Mouse (Mus musculus): ENCODE measurements around the gene Zfp991. TPM values are rescaled to one million over a fixed set of nuclear protein-coding genes. Genes with fewer than 3 reads are reported as not detected.
"Not testable (repeated sequence)": the region's sequence is repeated elsewhere in the genome, so short reads cannot be mapped to it uniquely, and the experiment has no call there.

The Zfp991 gene
- polyA plus RNA-seq, 1 experiment, result 0.09 TPM

- not testable (repeated sequence) for H3K79me3 ChIP-seq (ENCODE audit: low read depth); H3K79me2 ChIP-seq (ENCODE audit: control insufficient read depth, insufficient read depth); H3K4me3 ChIP-seq (ENCODE audit: insufficient read depth, poor library complexity, severe bottlenecking); H3ac ChIP-seq (ENCODE audit: control insufficient read depth, insufficient read length, low read depth); H3K36me3 ChIP-seq (ENCODE audit: control insufficient read depth, insufficient read depth); H3K27me3 ChIP-seq (ENCODE audit: control insufficient read depth, insufficient read depth, insufficient read length)
Measured at GRCm38 (mm10) chr4:147187283-147187965, 55.6 kb downstream of the Zfp991 start.

GRCm38 (mm10) chr4:147195186-147195585 lies 63.3 kb downstream of the Zfp991 start:
- H3K4me3 ChIP-seq (ENCODE audit: insufficient read depth, poor library complexity, severe bottlenecking); H3ac ChIP-seq (ENCODE audit: control insufficient read depth, insufficient read length, low read depth); H3K36me3 ChIP-seq (ENCODE audit: control insufficient read depth, insufficient read depth); H3K27me3 ChIP-seq (ENCODE audit: control insufficient read depth, insufficient read depth, insufficient read length); H3K79me3 ChIP-seq (ENCODE audit: low read depth); H3K79me2 ChIP-seq (ENCODE audit: control insufficient read depth, insufficient read depth): not testable (repeated sequence)

- not testable (repeated sequence) for H3ac ChIP-seq (ENCODE audit: control insufficient read depth, insufficient read length, low read depth); H3K36me3 ChIP-seq (ENCODE audit: control insufficient read depth, insufficient read depth); H3K27me3 ChIP-seq (ENCODE audit: control insufficient read depth, insufficient read depth, insufficient read length); H3K4me3 ChIP-seq (ENCODE audit: insufficient read depth, poor library complexity, severe bottlenecking); H3K79me2 ChIP-seq (ENCODE audit: control insufficient read depth, insufficient read depth); H3K79me3 ChIP-seq (ENCODE audit: low read depth)
Measured at GRCm38 (mm10) chr4:147197210-147197609, 65.4 kb downstream of the Zfp991 start.

GRCm38 (mm10) chr4:147199055-147199750 lies 67.4 kb downstream of the Zfp991 start:
- not testable (repeated sequence) for H3K79me2 ChIP-seq (ENCODE audit: control insufficient read depth, insufficient read depth); H3K4me3 ChIP-seq (ENCODE audit: insufficient read depth, poor library complexity, severe bottlenecking); H3K27me3 ChIP-seq (ENCODE audit: control insufficient read depth, insufficient read depth, insufficient read length); H3K36me3 ChIP-seq (ENCODE audit: control insufficient read depth, insufficient read depth); H3ac ChIP-seq (ENCODE audit: control insufficient read depth, insufficient read length, low read depth); H3K79me3 ChIP-seq (ENCODE audit: low read depth)

- not testable (repeated sequence) for H3ac ChIP-seq (ENCODE audit: control insufficient read depth, insufficient read length, low read depth); H3K27me3 ChIP-seq (ENCODE audit: control insufficient read depth, insufficient read depth, insufficient read length); H3K79me3 ChIP-seq (ENCODE audit: low read depth); H3K79me2 ChIP-seq (ENCODE audit: control insufficient read depth, insufficient read depth); H3K36me3 ChIP-seq (ENCODE audit: control insufficient read depth, insufficient read depth); H3K4me3 ChIP-seq (ENCODE audit: insufficient read depth, poor library complexity, severe bottlenecking)
Measured at GRCm38 (mm10) chr4:147201920-147202660, 70.3 kb downstream of the Zfp991 start.

- not testable (repeated sequence) for H3K79me2 ChIP-seq (ENCODE audit: control insufficient read depth, insufficient read depth); H3K4me3 ChIP-seq (ENCODE audit: insufficient read depth, poor library complexity, severe bottlenecking); H3ac ChIP-seq (ENCODE audit: control insufficient read depth, insufficient read length, low read depth); H3K36me3 ChIP-seq (ENCODE audit: control insufficient read depth, insufficient read depth); H3K27me3 ChIP-seq (ENCODE audit: control insufficient read depth, insufficient read depth, insufficient read length); H3K79me3 ChIP-seq (ENCODE audit: low read depth)
Measured at GRCm38 (mm10) chr4:147212182-147212928, 80.5 kb downstream of the Zfp991 start.

GRCm38 (mm10) chr4:147214233-147214632 lies 82.4 kb downstream of the Zfp991 start:
- H3ac ChIP-seq (ENCODE audit: control insufficient read depth, insufficient read length, low read depth); H3K4me3 ChIP-seq (ENCODE audit: insufficient read depth, poor library complexity, severe bottlenecking); H3K27me3 ChIP-seq (ENCODE audit: control insufficient read depth, insufficient read depth, insufficient read length); H3K79me3 ChIP-seq (ENCODE audit: low read depth); H3K36me3 ChIP-seq (ENCODE audit: control insufficient read depth, insufficient read depth); H3K79me2 ChIP-seq (ENCODE audit: control insufficient read depth, insufficient read depth): not testable (repeated sequence)

GRCm38 (mm10) chr4:147217676-147218075 lies 85.8 kb downstream of the Zfp991 start:
- not testable (repeated sequence) for H3K79me3 ChIP-seq (ENCODE audit: low read depth); H3K36me3 ChIP-seq (ENCODE audit: control insufficient read depth, insufficient read depth); H3K79me2 ChIP-seq (ENCODE audit: control insufficient read depth, insufficient read depth); H3K27me3 ChIP-seq (ENCODE audit: control insufficient read depth, insufficient read depth, insufficient read length); H3K4me3 ChIP-seq (ENCODE audit: insufficient read depth, poor library complexity, severe bottlenecking); H3ac ChIP-seq (ENCODE audit: control insufficient read depth, insufficient read length, low read depth)

GRCm38 (mm10) chr4:147219319-147220070 lies 87.7 kb downstream of the Zfp991 start:
- not testable (repeated sequence) for H3K79me3 ChIP-seq (ENCODE audit: low read depth); H3K4me3 ChIP-seq (ENCODE audit: insufficient read depth, poor library complexity, severe bottlenecking); H3K27me3 ChIP-seq (ENCODE audit: control insufficient read depth, insufficient read depth, insufficient read length); H3K79me2 ChIP-seq (ENCODE audit: control insufficient read depth, insufficient read depth); H3K36me3 ChIP-seq (ENCODE audit: control insufficient read depth, insufficient read depth); H3ac ChIP-seq (ENCODE audit: control insufficient read depth, insufficient read length, low read depth)

- not testable (repeated sequence) for H3ac ChIP-seq (ENCODE audit: control insufficient read depth, insufficient read length, low read depth); H3K79me2 ChIP-seq (ENCODE audit: control insufficient read depth, insufficient read depth); H3K79me3 ChIP-seq (ENCODE audit: low read depth); H3K36me3 ChIP-seq (ENCODE audit: control insufficient read depth, insufficient read depth); H3K27me3 ChIP-seq (ENCODE audit: control insufficient read depth, insufficient read depth, insufficient read length); H3K4me3 ChIP-seq (ENCODE audit: insufficient read depth, poor library complexity, severe bottlenecking)
Measured at GRCm38 (mm10) chr4:147220226-147220625, 88.4 kb downstream of the Zfp991 start.

- not testable (repeated sequence) for H3K79me3 ChIP-seq (ENCODE audit: low read depth); H3K4me3 ChIP-seq (ENCODE audit: insufficient read depth, poor library complexity, severe bottlenecking); H3K36me3 ChIP-seq (ENCODE audit: control insufficient read depth, insufficient read depth); H3K27me3 ChIP-seq (ENCODE audit: control insufficient read depth, insufficient read depth, insufficient read length); H3K79me2 ChIP-seq (ENCODE audit: control insufficient read depth, insufficient read depth); H3ac ChIP-seq (ENCODE audit: control insufficient read depth, insufficient read length, low read depth)
Measured at GRCm38 (mm10) chr4:147222021-147222420, 90.2 kb downstream of the Zfp991 start.
